Mouse (Mus musculus) erythroblast, adult 5-6 weeks (primary cell): Measurements from ENCODE around the gene Tjap1. TPM values are rescaled to one million over a fixed set of nuclear protein-coding genes. Genes with fewer than 3 reads are reported as not detected.
A peak's percentile ranks its signal among the peaks of the same experiment; 100 is the strongest.

Source experiments
- ATAC-seq: replicated peaks from 2 replicates; pipeline ENCODE4 v1.8.0; 2016; ENCODE audit warnings: moderate number of reproducible peaks, mild to moderate bottlenecking, moderate TSS enrichment, inconsistent platforms; ENCODE audit not compliant: poor library complexity, low FRiP score, severe bottlenecking
- total RNA-seq, 2 experiments: library from RNA; stranded (forward) in 1 of 2; stranded (reverse) in 1 of 2; fragments of 150-400 nt in 1 of 2; fragments of 200-764, 138-1000 nt in 1 of 2; gene quantifications; 2 replicates each; pipeline versions ENCODE4 v1.2.3 to v1.2.4; 2015 to 2017; ENCODE audit warnings: low replicate concordance in 2 of 2

Tjap1 gene
- total RNA-seq, 2 experiments from 2014 or later: 12.3 to 23.1 TPM

DNA sequence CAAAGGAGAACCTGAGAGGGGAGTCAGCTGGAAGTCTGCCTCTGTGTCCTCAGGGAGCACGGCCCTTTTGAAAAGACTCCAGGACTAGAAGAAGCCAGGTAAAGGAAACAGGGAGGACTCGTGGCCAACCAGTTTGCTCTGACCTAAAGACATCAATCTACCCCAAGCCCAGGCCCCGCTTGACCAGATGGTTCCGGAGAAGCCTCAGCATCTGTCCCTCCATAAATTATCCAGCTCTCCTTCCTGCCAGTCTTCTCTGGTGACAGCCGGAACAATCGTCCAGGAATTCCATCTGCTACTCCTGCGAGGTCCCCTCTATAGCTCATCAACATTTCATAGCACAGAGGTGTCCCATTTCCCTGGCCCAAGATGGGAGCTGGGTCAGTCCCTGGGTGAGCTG lies 1.8 kb upstream of the Tjap1 start:
- ATAC-seq: no peak

DNA sequence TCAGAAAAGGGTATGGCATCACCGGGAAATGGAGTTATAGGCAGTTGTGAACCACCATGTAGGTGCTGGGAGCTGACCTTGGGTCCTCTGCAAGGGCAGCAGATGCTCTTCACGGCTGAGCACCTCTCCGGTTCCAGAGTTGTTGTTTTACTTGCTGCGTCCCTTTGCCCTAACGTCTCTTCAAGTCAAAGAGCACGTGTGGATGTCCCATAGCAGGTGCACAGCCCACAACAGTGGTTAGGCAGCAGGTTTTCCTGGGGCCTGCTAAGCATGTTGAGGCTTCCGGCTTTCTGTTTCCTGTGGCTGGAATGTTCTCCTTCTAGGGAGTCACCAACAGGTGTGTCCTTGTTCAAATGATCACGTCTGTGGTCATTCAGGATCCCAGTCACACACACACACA lies 1.1 kb upstream of the Tjap1 start:
- no peak for ATAC-seq

GRCm38 (mm10) chr17:46283140-46283539 lies 314 bp upstream of the Tjap1 start:
- ATAC-seq: no peak

DNA sequence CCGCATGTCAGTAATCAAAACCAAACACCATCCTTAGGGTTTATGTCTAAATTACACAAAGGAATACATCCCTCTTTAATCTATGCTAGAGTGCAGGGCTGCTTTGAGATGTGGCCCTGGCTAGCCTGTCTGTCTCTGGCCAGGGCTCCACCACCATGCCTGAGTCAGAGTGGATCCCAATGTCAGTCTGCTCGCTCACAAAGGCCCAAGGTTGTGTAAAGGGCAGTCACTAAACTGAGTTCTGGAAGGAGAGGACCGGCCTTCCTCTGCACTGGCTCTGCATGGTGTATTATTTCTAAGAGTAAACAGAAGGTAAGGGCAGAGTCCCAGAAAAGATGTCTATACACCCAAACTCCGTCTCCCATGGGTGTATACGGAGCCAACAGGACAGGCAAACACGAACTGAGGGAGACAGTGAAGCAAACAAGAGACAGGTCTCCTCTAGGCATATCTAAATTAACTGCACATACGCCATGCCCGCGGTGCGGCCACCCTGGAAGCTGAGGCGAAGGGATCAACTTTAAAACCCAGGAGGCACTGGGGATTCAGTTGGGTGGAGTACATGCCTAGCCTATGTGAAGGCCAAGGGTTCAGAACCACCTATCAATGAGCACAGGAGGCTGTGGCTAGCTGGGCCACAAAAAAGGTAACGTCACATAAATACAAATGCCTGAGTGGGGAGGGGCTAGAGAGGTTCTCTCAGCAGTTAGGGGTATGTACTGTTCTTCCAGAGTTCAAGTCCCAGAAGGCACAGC lies 4.6 kb downstream of the Tjap1 start:
- no peak for ATAC-seq

DNA sequence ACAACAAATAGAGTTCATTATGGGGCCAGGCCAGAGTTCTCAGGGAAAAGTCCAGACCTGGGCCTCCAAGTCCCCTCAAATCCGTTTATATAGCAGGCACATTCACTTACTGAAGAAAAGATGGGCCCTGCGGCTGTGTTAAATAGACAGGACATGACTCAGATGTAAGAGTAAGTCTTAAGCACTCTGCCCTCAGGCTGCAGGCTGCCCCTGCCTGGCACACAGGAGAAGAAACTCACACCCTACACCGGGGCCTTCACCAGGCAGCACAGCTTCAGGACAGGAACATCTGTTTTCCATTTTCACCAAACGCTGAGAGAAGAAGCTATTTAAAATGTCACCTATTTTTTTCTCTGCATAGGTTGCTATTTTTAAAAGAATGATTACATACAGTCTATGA lies 5.2 kb downstream of the Tjap1 start:
- ATAC-seq: no peak

DNA sequence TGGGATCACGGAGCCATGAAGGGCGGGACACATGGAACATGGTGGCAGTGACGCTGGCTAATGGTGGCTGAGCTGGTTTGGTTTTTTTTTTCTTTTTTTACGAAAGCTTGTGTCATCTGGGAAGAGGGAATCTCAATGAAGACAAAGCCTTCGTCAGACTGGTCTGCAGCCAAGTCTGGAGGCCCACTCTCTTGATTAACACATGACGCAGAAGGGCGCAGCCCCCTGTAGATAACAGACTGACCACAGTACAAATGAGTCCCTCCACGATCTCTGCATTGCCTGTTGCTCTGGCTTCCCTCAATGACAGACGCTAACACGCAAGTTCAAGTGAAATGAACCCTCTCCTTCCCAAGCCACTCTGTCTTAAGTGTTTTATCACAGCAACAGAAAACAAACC lies 7.3 kb downstream of the Tjap1 start:
- ATAC-seq: no peak

DNA sequence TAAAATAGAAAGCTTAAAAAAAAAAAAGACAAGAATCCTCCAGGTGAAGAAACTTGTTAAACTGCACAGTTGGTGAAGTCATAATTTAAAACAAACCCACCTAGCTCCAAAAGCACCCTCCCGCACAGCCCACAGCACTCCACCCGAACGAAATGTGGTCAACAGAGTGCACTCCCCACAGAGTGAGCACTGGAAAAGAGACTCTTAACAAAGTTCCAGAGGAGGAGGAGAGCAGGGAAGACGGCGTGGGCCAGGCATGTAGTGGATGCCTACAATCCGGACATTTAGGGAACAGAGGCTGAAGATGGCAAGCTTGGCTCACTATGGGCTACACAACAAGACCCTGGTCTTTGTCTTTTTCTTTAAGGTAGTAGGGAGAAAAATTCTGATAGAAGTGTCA lies 7.8 kb downstream of the Tjap1 start:
- ATAC-seq: no peak

DNA sequence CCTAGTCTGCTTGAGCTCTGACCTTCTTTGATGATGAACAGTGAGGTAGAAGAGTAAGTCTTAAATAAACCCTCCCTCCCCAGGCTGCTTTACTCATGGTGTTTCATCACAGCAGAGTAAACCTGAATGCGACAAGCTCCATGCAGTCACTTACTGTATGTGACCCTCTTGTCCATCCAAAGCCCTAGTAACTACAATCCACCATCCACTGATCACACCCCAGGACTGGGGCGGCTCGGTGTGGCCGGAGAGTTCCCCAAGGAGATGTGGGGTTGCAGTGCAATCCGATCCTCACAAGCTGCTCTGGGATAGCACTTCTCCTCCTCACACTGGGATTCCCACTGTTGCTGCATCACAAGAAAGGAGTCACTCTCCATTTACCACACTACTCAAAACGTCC lies 8.4 kb downstream of the Tjap1 start:
- ATAC-seq: no peak

DNA sequence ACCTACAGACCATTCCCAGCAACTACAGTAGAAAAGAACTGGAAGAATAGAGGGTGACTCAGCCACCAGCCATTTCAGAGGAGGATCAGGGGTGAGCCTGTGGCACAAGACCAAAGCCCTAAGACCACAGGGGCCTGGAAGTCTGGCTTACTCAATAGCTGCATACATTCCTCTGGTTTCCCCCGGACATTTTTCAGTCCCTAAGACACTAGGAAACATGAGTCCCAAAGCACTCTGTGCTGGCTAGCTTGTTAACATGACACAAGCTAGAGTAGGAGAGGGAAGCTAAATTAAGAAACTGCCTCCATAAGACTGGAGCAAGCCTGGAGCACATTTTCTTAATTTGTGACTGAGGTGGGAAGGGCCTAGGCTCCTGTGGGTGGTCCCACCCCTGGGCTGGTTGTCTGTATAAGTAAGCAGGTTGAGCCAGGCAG lies 9.0 kb downstream of the Tjap1 start:
- no peak for ATAC-seq

- no peak for ATAC-seq
Measured at GRCm38 (mm10) chr17:46272675-46273074, 10.2 kb downstream of the Tjap1 start.

DNA sequence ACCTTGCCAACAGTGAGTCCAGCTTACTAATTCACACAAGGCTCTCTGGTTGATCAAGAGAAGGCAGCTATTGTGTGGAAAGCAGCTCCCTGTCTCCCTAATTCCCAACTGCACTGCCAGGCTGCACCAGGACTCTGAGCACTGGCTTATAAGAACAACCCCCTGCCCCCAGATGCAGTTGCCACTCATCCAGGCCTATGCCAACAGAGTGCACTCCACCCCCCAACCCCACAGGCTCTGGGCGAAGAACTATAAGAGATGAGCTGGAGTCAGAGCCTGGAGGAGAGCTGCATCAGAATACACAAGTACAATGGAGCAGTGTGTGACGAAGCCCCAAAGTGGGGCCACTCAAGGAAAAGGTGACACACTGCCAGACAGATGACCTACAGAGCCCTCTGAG lies 10.8 kb downstream of the Tjap1 start:
- no peak for ATAC-seq

DNA sequence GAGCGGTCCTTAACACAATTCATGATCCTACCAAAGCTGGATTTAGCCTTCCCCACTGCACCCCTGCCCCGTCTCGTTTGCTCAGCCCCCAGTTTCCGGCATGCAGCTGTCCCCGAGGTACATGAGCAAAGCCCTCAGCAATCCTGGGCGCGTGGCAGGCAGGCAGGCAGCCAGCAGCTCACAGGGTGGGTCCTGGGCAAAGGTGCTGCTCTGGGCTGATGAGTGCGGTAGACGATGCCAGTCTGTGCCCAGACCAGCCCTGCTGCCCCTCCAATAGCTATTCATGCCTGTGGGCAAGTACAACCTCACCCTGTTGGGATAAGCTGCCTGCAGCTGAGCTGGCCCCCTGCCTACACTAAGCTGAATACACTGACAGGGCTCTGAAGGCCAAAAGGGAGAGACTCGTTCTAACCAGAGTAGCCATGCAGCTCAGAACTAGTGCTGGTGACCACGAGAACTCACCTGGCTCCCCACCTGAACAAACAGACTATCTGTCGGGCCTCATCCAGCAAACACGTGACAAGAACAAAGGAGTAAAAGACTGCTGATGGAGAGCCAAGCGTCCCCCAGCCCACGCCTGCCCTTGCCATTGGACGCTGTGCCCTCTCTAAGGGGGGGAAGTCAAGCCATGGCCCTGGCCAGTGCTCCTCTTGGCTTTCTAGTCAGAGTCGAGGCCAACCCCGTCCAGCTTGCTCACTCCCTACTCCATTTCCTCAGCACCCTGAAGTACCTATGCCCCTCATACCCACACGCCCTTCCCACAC lies 12.9 kb downstream of the Tjap1 start:
- ATAC-seq: no peak

- no peak for ATAC-seq
Measured at GRCm38 (mm10) chr17:46268026-46268720, 14.7 kb downstream of the Tjap1 start.

GRCm38 (mm10) chr17:46267511-46267910 lies 15.3 kb downstream of the Tjap1 start:
- no peak for ATAC-seq

- ATAC-seq: no peak
Measured at GRCm38 (mm10) chr17:46266986-46267385, 15.8 kb downstream of the Tjap1 start.

GRCm38 (mm10) chr17:46265918-46266618 lies 16.8 kb downstream of the Tjap1 start:
- ATAC-seq: peak; percentile 68

DNA sequence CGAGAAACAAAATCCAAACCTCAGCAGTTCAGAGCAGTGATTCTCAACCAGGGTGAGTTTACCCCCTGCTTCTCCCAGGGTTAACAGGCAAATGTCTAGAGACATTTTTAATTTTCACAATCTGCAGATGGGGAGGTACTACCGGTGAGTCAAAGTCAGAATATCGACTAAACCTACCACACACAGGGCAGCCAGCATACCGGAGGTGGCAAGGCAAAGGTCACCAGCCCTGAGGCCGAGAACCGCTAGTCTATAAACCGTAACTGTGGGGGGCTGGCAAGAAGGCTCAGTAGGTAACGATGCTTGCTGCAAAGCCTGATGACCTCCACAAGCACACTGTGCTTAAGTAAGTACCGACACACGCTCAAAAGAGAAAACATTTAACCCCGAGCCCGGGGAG lies 17.3 kb downstream of the Tjap1 start:
- ATAC-seq: no peak

DNA sequence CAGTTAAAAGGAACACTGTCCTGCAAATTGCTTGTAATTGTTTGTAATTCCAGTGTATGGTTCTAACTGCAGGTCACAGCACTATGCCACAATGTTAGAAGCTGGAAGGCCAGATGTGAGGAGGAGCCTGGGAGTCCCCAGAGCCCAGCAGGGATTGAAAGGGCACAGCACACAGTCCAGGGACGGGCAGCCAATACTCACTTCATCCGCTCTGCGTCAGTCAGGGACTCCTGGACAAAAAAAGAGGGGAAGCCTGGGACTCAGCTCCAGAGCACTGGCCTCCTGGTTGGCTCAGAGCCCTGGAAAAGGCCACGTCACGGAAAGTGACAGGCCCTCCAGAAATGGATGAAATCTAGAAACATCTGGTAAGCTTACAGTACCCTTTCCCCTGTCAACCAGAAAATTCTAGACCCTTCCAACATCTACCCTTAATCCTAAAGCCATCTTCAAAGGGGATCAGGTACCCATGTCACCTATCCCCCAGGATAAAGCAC lies 20.6 kb downstream of the Tjap1 start:
- ATAC-seq: no peak

GRCm38 (mm10) chr17:46259675-46260074 lies 23.2 kb downstream of the Tjap1 start:
- ATAC-seq: no peak
